Mouse (Mus musculus) embryo, embryonic 10 days (tissue): Measurements from ENCODE around the gene Slc22a19.
"Not testable (repeated sequence)": the region's sequence is repeated elsewhere in the genome, so short reads cannot be mapped to it uniquely, and the experiment has no call there.

Experiments used
- DNase-seq: peaks from one replicate; pipeline ENCODE4 v3.0.0-alpha.2; 2015; ENCODE audit warnings: low spot score

The Slc22a19 gene

GRCm38 (mm10) chr19:7711148-7711547 lies at the start of gene Slc22a19:
TSS of gene Slc22a19 (minus strand) at chr19:7711310.
- no peak for DNase-seq

DNA sequence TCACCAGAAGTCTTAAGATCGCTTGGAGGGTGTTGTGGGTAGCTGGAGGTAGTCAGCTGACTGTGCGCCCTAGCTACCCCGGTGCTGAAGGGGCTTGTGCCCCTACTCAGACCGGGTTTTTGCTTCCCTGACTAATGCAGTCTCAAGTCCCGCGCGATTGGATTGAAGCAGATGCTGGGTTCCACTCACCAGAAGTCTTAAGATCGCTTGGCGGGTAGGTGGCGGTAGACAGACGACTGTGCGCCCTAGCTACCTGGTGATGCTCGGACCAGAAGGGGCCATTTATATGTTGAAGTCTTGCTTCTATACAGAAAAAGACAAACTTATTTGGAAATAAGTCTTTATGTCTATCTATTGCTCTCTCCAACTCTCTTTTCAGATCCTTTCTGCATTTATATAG lies 42.3 kb upstream of the Slc22a19 start:
- not testable (repeated sequence) for DNase-seq

DNA sequence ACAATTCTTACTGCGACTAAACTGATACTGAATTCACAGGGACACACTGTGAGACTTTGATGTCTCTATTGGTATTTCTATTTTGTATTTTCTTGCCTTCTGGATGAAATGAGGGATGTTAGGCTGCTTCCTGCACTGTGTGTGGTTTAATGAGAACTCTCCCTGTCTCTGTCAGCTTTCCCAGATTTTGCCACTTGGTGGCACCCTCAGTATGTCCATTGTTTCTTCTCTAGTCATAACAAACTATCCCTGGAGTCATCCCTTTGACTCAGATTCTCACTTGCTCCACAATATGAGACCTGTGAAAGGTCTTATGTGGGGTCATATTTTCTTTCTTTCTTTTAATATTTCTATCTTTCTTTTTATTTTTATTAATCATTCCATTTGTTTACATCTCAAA lies 18.4 kb upstream of the Slc22a19 start:
- peak; percentile 3 for DNase-seq

DNA sequence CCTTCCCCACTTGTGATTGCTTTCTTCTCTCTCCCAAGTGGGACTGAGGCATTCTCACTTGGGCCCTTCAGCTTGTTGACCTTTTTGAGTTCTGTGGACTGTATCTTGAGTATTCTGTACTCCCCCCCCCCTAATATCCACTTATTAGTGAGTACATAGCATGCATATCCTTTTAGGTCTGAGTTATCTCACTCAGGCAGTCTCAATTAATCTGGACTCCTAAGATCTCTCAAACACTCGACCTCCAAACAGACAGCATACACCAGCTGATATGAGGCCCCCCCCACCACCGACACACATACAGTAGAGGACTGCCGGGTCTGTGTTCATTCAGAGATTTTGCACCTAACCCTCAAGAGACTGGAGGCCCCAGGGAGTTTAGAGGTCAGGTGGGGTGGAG lies 18.0 kb downstream of the Slc22a19 start:
- not testable (repeated sequence) for DNase-seq

- no peak for DNase-seq
Observed at GRCm38 (mm10) chr19:7691259-7691658, 19.9 kb downstream of the Slc22a19 start.

DNA sequence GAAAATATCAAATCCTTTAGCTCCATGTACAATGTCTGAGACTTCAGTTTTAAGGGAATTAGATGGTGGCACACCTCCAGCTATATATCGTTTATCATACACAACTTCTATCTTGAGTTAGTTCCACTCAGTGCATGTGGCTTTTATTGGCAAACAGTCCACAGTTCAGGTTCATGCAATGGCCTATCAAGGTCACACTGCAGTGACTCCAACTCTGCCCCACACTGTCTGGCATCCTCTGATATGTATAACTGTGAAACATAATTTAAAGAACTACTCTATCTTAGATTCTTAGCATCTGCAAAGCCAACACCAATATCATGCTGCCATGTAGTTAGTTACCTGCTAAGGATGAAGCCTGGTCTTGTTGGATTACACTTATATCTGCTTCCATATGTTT lies 23.1 kb downstream of the Slc22a19 start:
- DNase-seq, result no peak

DNA sequence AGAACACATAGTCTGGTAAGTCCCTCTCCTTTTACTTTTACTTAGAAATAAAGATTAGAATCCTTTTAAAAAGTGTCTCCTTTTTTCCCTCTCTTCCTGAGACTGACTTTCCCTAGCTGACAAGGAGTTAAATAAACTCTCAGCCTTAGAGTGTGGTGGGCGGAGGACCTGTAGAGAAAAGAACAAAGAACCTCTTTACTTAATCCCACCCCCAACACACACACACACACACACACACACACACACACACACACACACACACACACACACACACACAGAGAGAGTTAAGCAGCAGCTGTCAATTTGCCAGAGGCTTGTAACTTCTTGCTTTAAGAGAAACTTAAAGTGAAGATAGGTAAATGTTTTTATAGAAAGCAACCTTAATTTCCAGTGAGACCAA lies 39.1 kb downstream of the Slc22a19 start:
- no peak for DNase-seq

- DNase-seq, result no peak
Observed at GRCm38 (mm10) chr19:7648913-7649666, 62.0 kb downstream of the Slc22a19 start.

- no peak for DNase-seq
Observed at GRCm38 (mm10) chr19:7633786-7634185, 77.3 kb downstream of the Slc22a19 start.

- no peak for DNase-seq
Observed at GRCm38 (mm10) chr19:7633021-7633420, 78.1 kb downstream of the Slc22a19 start.
